In genomic region chr2:73351496-73351895, GRCm38 (mm10) we compare ENCODE assay signal across 9 mouse cellular contexts. TPM values are rescaled to one million over a fixed set of nuclear protein-coding genes. Genes with fewer than 3 reads are reported as not detected.
A peak's percentile ranks its signal among the peaks of the same experiment; 100 is the strongest.
DNase-seq lines count a peak whose midpoint lies in the region; ATAC-seq and TF ChIP-seq lines count a peak whose summit lies in the region.
"Had no signal": no experiment of that assay in that cellular context is flagged by ENCODE, and none has a peak within 500 bp of the region (broad histone marks: within the 10 kb centered on the region; RNA-seq: fewer than 3 reads in every experiment).

No protein-coding gene starts in this region.

- no peak for TF ChIP-seq POLR2A in heart, adult 2 months (IDR thresholded peaks at IDR 0.05; ENCODE audit: insufficient read depth, low read depth, low read length)

- H3K79me2 ChIP-seq in heart, adult 2 months (replicated peaks; ENCODE audit: control insufficient read depth, insufficient read depth, low read length), result no peaks in the 10 kb centered on the region

- intact Hi-C loops in heart, adult 2 months (cut with DNase I), result no loop called here

- no peak overlapping the region for H3K9ac ChIP-seq in heart, adult 2 months (ENCODE audit: low read depth, low read length)
- 0 out of 2 replicates have a peak overlapping the region, but pooled peaks have one; percentile 21 for H3K9ac ChIP-seq in midbrain, embryonic 14.5 days (replicated peaks; ENCODE audit: low read length)
- H3K9ac ChIP-seq in midbrain, embryonic 15.5 days, result no peak overlapping the region

- H3K9me3 ChIP-seq in midbrain, embryonic 14.5 days (ENCODE audit: control insufficient read depth, low read length), result no peaks in the 10 kb centered on the region
- H3K9me3 ChIP-seq in midbrain, embryonic 15.5 days, result no peaks in the 10 kb centered on the region

- no peaks in the 10 kb centered on the region for H3K27me3 ChIP-seq in heart, adult 2 months (ENCODE audit: control insufficient read depth, insufficient read depth, low read length)
- no peaks in the 10 kb centered on the region for H3K27me3 ChIP-seq in midbrain, embryonic 14.5 days (ENCODE audit: control insufficient read depth, insufficient read depth, low read length)
- no peaks in the 10 kb centered on the region for H3K27me3 ChIP-seq in midbrain, embryonic 15.5 days (replicated peaks)

- no peaks in the 10 kb centered on the region; the same call in 1 of the 2 replicates for H3K4me1 ChIP-seq in heart, adult 2 months (ENCODE audit: control insufficient read depth, insufficient read depth, low read length)
- H3K4me1 ChIP-seq in midbrain, embryonic 14.5 days (ENCODE audit: control insufficient read depth, insufficient read depth, low read length), result 0 out of 2 replicates have a peak, but pooled peaks cover 8% of the 10 kb centered on the region
- 0 out of 2 replicates have a peak, but pooled peaks cover 4% of the 10 kb centered on the region for H3K4me1 ChIP-seq in midbrain, embryonic 15.5 days

- H3K27ac ChIP-seq in heart, adult 2 months, result peak overlapping the region; percentile 28
- H3K27ac ChIP-seq in midbrain, embryonic 14.5 days (replicated peaks; ENCODE audit: low read depth, low read length), result no peak overlapping the region
- no peak overlapping the region for H3K27ac ChIP-seq in midbrain, embryonic 15.5 days
- H3K27ac ChIP-seq: hindbrain, postnatal 0 days had no signal

- 57% methylated on average over 5 of the region's 5 CpGs for WGBS in heart, adult 2 months
- WGBS in midbrain, embryonic 14.5 days, result 59% methylated on average over 5 of the region's 5 CpGs
- WGBS in midbrain, embryonic 15.5 days, result 50% methylated on average over 5 of the region's 5 CpGs

- no peak for TF ChIP-seq EP300 in heart, adult 2 months (IDR thresholded peaks at IDR 0.05; ENCODE audit: insufficient read depth, low read depth, low read length)

- H3K4me3 ChIP-seq in heart, adult 2 months, result no peak overlapping the region
- no peak overlapping the region for H3K4me3 ChIP-seq in midbrain, embryonic 14.5 days (replicated peaks; ENCODE audit: low read depth, low read length)
- H3K4me3 ChIP-seq in midbrain, embryonic 15.5 days, result no peak overlapping the region

- DNase-seq in heart, adult 2 months, result no peak
- no peak for DNase-seq in heart, postnatal 4 days
- DNase-seq in midbrain, embryonic 14.5 days, result no peak
- peak; percentile 17 to 34 for DNase-seq in kidney, postnatal 4 days
- no peak for DNase-seq in ovary, postnatal 14 days (ENCODE audit: low spot score)
- DNase-seq in yolk sac, embryonic 10.5 days (ENCODE audit: low spot score), result no peak

- TF ChIP-seq CTCF in heart, adult 2 months (IDR thresholded peaks at IDR 0.05), result no peak

- H3K4me2 ChIP-seq in midbrain, embryonic 14.5 days (ENCODE audit: low read length), result no peak overlapping the region; the same call in 1 of the 2 replicates
- no peak overlapping the region for H3K4me2 ChIP-seq in midbrain, embryonic 15.5 days

- no peak for ATAC-seq in midbrain, embryonic 14.5 days (ENCODE audit: low FRiP score, low TSS enrichment)
- no peak for ATAC-seq in midbrain, embryonic 15.5 days (replicated peaks)
- ATAC-seq in erythroblast, adult 5-6 weeks (replicated peaks; ENCODE audit: low FRiP score, poor library complexity, severe bottlenecking), result no peak
- ATAC-seq: hindbrain, postnatal 0 days had no signal

- no peaks in the 10 kb centered on the region for H3K36me3 ChIP-seq in heart, adult 2 months (ENCODE audit: control insufficient read depth, insufficient read depth, low read length)
- no peaks in the 10 kb centered on the region for H3K36me3 ChIP-seq in midbrain, embryonic 14.5 days (ENCODE audit: control insufficient read depth, insufficient read depth, low read length)
- H3K36me3 ChIP-seq in midbrain, embryonic 15.5 days (replicated peaks), result no peaks in the 10 kb centered on the region

RNA-seq across cellular contexts. Expression of gene Gpr155, which starts 34.9 kb away (rescaled TPM):
- total RNA-seq in heart, adult 2 months (2021), result 10 to 100 TPM; 11.7 to 15.2 TPM
- polyA plus RNA-seq in heart, adult 2 months (2012; rRNA removed), result 11.3 and 17.0 TPM in 2 replicates
- 1 to 10 TPM; 7.6 TPM for total RNA-seq in heart, postnatal 4 days (2021)
- polyA plus RNA-seq in midbrain, embryonic 14.5 days (2014; fragmentation: Nextera tagmentation; extraction: Ambion mirVana), result 9.6 and 11.0 TPM in 2 replicates
- polyA plus RNA-seq in midbrain, embryonic 15.5 days (2015; fragmentation: Nextera tagmentation; extraction: Ambion mirVana), result 12.7 and 14.0 TPM in 2 replicates
- 5.8 and 7.3 TPM in 2 replicates for total RNA-seq in erythroblast, adult 5-6 weeks (2015; ENCODE audit: low replicate concordance)
- total RNA-seq in erythroblast, adult 5-6 weeks (2017; ENCODE audit: low replicate concordance), result 9.3 and 10.6 TPM in 2 replicates

RNA-seq across cellular contexts. Expression of gene Cir1, which starts 39.0 kb away (rescaled TPM):
- total RNA-seq in heart, adult 2 months (2021), result 10 to 100 TPM; 11.9 to 14.3 TPM
- polyA plus RNA-seq in heart, adult 2 months (2012; rRNA removed), result 2.5 and 4.7 TPM in 2 replicates
- 10 to 100 TPM; 10.8 to 11.1 TPM for total RNA-seq in heart, postnatal 4 days (2021)
- 26.4 and 30.1 TPM in 2 replicates for polyA plus RNA-seq in midbrain, embryonic 14.5 days (2014; fragmentation: Nextera tagmentation; extraction: Ambion mirVana)
- polyA plus RNA-seq in midbrain, embryonic 15.5 days (2015; fragmentation: Nextera tagmentation; extraction: Ambion mirVana), result 26.2 and 27.4 TPM in 2 replicates
- total RNA-seq in erythroblast, adult 5-6 weeks (2015; ENCODE audit: low replicate concordance), result 57.6 and 67.9 TPM in 2 replicates
- 76.7 and 127 TPM in 2 replicates for total RNA-seq in erythroblast, adult 5-6 weeks (2017; ENCODE audit: low replicate concordance)

RNA-seq across cellular contexts. Expression of gene Scrn3, which starts 39.1 kb away (rescaled TPM):
- 10 to 100 TPM; 24.0 to 27.8 TPM for total RNA-seq in heart, adult 2 months (2021)
- polyA plus RNA-seq in heart, adult 2 months (2012; rRNA removed), result 11.4 and 24.5 TPM in 2 replicates
- 10 to 100 TPM; 11.2 to 16.6 TPM for total RNA-seq in heart, postnatal 4 days (2021)
- 4.2 and 7.9 TPM in 2 replicates for polyA plus RNA-seq in midbrain, embryonic 14.5 days (2014; fragmentation: Nextera tagmentation; extraction: Ambion mirVana)
- 6.9 and 7.7 TPM in 2 replicates for polyA plus RNA-seq in midbrain, embryonic 15.5 days (2015; fragmentation: Nextera tagmentation; extraction: Ambion mirVana)
- 19.2 and 21.1 TPM in 2 replicates for total RNA-seq in erythroblast, adult 5-6 weeks (2015; ENCODE audit: low replicate concordance)
- total RNA-seq in erythroblast, adult 5-6 weeks (2017; ENCODE audit: low replicate concordance), result 32.5 and 33.6 TPM in 2 replicates

Comparison
In these comparisons a context has a peak if more than half of its experiments do, and no peak if none do; other contexts are left out.
1. DNase-seq: peak in kidney, postnatal 4 days (2 of 2); none in heart, adult 2 months (0 of 2), heart, postnatal 4 days (single experiment), midbrain, embryonic 14.5 days (single experiment), ovary, postnatal 14 days (single experiment) and yolk sac, embryonic 10.5 days (single experiment).